Mouse (Mus musculus): Measurements from ENCODE around the gene Elane.

Elane gene

GRCm38 (mm10) chr10:79909092-79909922, 23.3 kb downstream of the Elane start:
- CTCF ChIA-PET, result interaction anchor here in 3 of 4 experiments (0.5 to 2.2 kb wide), 26 partner anchors 12 to 1583 kb away, joined by 3 to 16 read pairs (median 5); partner anchors contain the start of genes Tmem259 (in 2 of the 3), Wdr18 (in 2 of the 3), Fgf22 (in 1 of the 3) and Midn (in 1 of the 3)

GRCm38 (mm10) chr10:79910556-79910955, 24.5 kb downstream of the Elane start, which contains the start of gene Gm26602:
Gene Gm26602, plus strand, starts transcription at chr10:79910856.
- POLR2A ChIA-PET, result interaction anchor here in 2 of 4 experiments (0.8 to 5.7 kb wide), 11 partner anchors 9 to 316 kb away, joined by 3 to 84 read pairs (median 3); partner anchors contain the start of genes Mum1 (in 1 of the 2), Ptbp1 (in 1 of the 2) and Wdr18 (in 1 of the 2)

More at GRCm38 (mm10) chr10:79909092-79909922, 23.3 kb downstream of the Elane start:
- POLR2A ChIA-PET, result interaction anchor here (0.5 to 5.7 kb wide), 116 partner anchors 7 to 711 kb away, joined by 3 to 84 read pairs (median 4); partner anchors contain the start of genes Kiss1r (in 4 of the 4), Ptbp1 (in 3 of the 4), Arid3a (in 2 of the 4) and Cdc34 (in 2 of the 4)

GRCm38 (mm10) chr10:79912412-79912811, 26.4 kb downstream of the Elane start:
- POLR2A ChIA-PET, result interaction anchor here in 2 of 4 experiments (0.6 to 1.4 kb wide), 5 partner anchors 9 to 74 kb away, joined by 3 to 4 read pairs (median 3); partner anchors contain the start of gene R3hdm4 (in 1 of the 2)
- CTCF ChIA-PET, result interaction anchor here in 2 of 4 experiments (0.6 to 1.1 kb wide), 4 partner anchors 19 to 314 kb away, joined by 3 to 6 read pairs (median 3); partner anchors contain the start of gene Mum1 (in 1 of the 2)

More at GRCm38 (mm10) chr10:79910556-79910955, 24.5 kb downstream of the Elane start, which contains the start of gene Gm26602:
- CTCF ChIA-PET, result interaction anchor here in 2 of 4 experiments (0.7 to 1.1 kb wide), 3 partner anchors 142 to 172 kb away, joined by 4 read pairs; no protein-coding TSS in a partner anchor

GRCm38 (mm10) chr10:79914131-79914947, 28.3 kb downstream of the Elane start:
- ChIA-PET POLR2A (interaction anchor here (0.5 to 1.6 kb wide), 12 partner anchors 9 to 281 kb away, joined by 3 to 9 read pairs (median 3); partner anchors contain the start of gene Tmem259 (in 1 of the 4)), CTCF (interaction anchor here in 2 of 4 experiments (0.5 to 1.1 kb wide), 5 partner anchors 11 to 407 kb away, joined by 3 read pairs; no protein-coding TSS in a partner anchor)

GRCm38 (mm10) chr10:79914948-79915596, 29.0 kb downstream of the Elane start:
- ChIA-PET POLR2A (interaction anchor here (0.6 to 1.6 kb wide), 5 partner anchors 17 to 253 kb away, joined by 3 to 9 read pairs (median 3); no protein-coding TSS in a partner anchor), CTCF (interaction anchor here in 3 of 4 experiments (0.6 to 1.1 kb wide), 4 partner anchors 11 to 157 kb away, joined by 3 read pairs; no protein-coding TSS in a partner anchor)

- POLR2A ChIA-PET, result interaction anchor here in 3 of 4 experiments (0.7 to 4.0 kb wide), 6 partner anchors 8 to 136 kb away, joined by 3 to 30 read pairs (median 3); partner anchors contain the start of gene Med16 (in 1 of the 3)
- CTCF ChIA-PET, result interaction anchor here in 2 of 4 experiments (0.6 to 1.4 kb wide), 3 partner anchors 12 to 388 kb away, joined by 3 read pairs; no protein-coding TSS in a partner anchor
Observed at GRCm38 (mm10) chr10:79916081-79916480, 30.0 kb downstream of the Elane start.

- CTCF ChIA-PET, result interaction anchor here in 3 of 4 experiments (0.5 to 1.6 kb wide), 10 partner anchors 9 to 433 kb away, joined by 3 to 4 read pairs (median 3); partner anchors contain the start of genes Arid3a (in 1 of the 3), Plppr3 (in 1 of the 3), Prtn3 (in 1 of the 3) and Wdr18 (in 1 of the 3)
- POLR2A ChIA-PET, result interaction anchor here (0.5 to 4.0 kb wide), 24 partner anchors 9 to 720 kb away, joined by 3 to 30 read pairs (median 5); partner anchors contain the start of genes Med16 (in 4 of the 4) and Wdr18 (in 1 of the 4)
Observed at GRCm38 (mm10) chr10:79916808-79917531, 30.9 kb downstream of the Elane start, which contains the start of gene Kiss1r. Gene Kiss1r, plus strand, starts transcription at chr10:79916971.

- CTCF ChIA-PET, result interaction anchor here in 3 of 4 experiments (0.5 to 1.6 kb wide), 8 partner anchors 9 to 433 kb away, joined by 3 to 4 read pairs (median 3); partner anchors contain the start of genes Arid3a (in 1 of the 3), Plppr3 (in 1 of the 3), Prtn3 (in 1 of the 3) and Wdr18 (in 1 of the 3)
- POLR2A ChIA-PET, result interaction anchor here (0.6 to 4.0 kb wide), 19 partner anchors 9 to 251 kb away, joined by 3 to 30 read pairs (median 4); partner anchors contain the start of genes Med16 (in 4 of the 4), Ptbp1 (in 1 of the 4) and Wdr18 (in 1 of the 4)
Observed at GRCm38 (mm10) chr10:79917532-79918100, 31.6 kb downstream of the Elane start.

GRCm38 (mm10) chr10:79918231-79919078, 32.4 kb downstream of the Elane start:
- ChIA-PET POLR2A (interaction anchor here (0.5 to 4.0 kb wide), 9 partner anchors 10 to 250 kb away, joined by 3 to 30 read pairs (median 4); partner anchors contain the start of genes Med16 (in 3 of the 4), Ptbp1 (in 1 of the 4) and Stk11 (in 1 of the 4)), CTCF (interaction anchor here in 1 of 4 experiments (1.2 to 1.6 kb wide), 3 partner anchors 21 to 432 kb away, joined by 3 to 4 read pairs (median 3); no protein-coding TSS in a partner anchor)

- POLR2A ChIA-PET, result interaction anchor here in 3 of 4 experiments (0.5 to 5.0 kb wide), 8 partner anchors 11 to 249 kb away, joined by 3 to 30 read pairs (median 5); partner anchors contain the start of genes Med16 (in 2 of the 3) and Wdr18 (in 1 of the 3)
- CTCF ChIA-PET, result interaction anchor here in 1 of 4 experiments (0.8 to 1.0 kb wide), 2 partner anchors 37 to 245 kb away, joined by 3 read pairs; no protein-coding TSS in a partner anchor
Observed at GRCm38 (mm10) chr10:79919251-79919849, 33.3 kb downstream of the Elane start.

- POLR2A ChIA-PET, result interaction anchor here in 3 of 4 experiments (0.6 to 5.0 kb wide), 10 partner anchors 11 to 407 kb away, joined by 3 to 28 read pairs (median 4); partner anchors contain the start of genes Med16 (in 2 of the 3) and Wdr18 (in 1 of the 3)
Observed at GRCm38 (mm10) chr10:79920056-79920890, 34.2 kb downstream of the Elane start.

GRCm38 (mm10) chr10:79920958-79921535, 35.0 kb downstream of the Elane start, which contains the start of gene R3hdm4:
Gene R3hdm4, minus strand, starts transcription at chr10:79921208.
- CTCF ChIA-PET, result interaction anchor here in 3 of 4 experiments (0.5 to 1.3 kb wide), 3 partner anchors 66 to 141 kb away, joined by 3 to 4 read pairs (median 4); no protein-coding TSS in a partner anchor
- POLR2A ChIA-PET, result interaction anchor here (0.5 to 5.0 kb wide), 10 partner anchors 9 to 300 kb away, joined by 3 to 28 read pairs (median 4); partner anchors contain the start of genes Med16 (in 3 of the 4), Ptbp1 (in 1 of the 4) and Wdr18 (in 1 of the 4)

More at GRCm38 (mm10) chr10:79920056-79920890, 34.2 kb downstream of the Elane start:
- CTCF ChIA-PET, result interaction anchor here in 3 of 4 experiments (0.5 to 1.0 kb wide), 4 partner anchors 37 to 244 kb away, joined by 3 to 4 read pairs (median 4); no protein-coding TSS in a partner anchor
